Mouse (Mus musculus) limb, embryonic 10.5 days (tissue): ENCODE data around the gene Carm1. TPM values are rescaled to one million over a fixed set of nuclear protein-coding genes. Genes with fewer than 3 reads are reported as not detected.
A peak's percentile ranks its signal among the peaks of the same experiment; 100 is the strongest.
"Not testable (repeated sequence)": the region's sequence is repeated elsewhere in the genome, so short reads cannot be mapped to it uniquely, and the experiment has no call there.

Experiments used
- DNase-seq: peaks from one replicate; pipeline ENCODE4 v3.0.0-alpha.2; 2017; ENCODE audit warnings: low spot score
- H3K27ac ChIP-seq: fragments of 300-500 bp; sonication (generic); 2 replicates; pipeline ENCODE4 v1.5.1; 2016; ENCODE audit warnings: mild to moderate bottlenecking
- H3K27me3 ChIP-seq: fragments of 300-500 bp; sonication (generic); 2 replicates; pipeline ENCODE4 v1.6.1; 2016; ENCODE audit warnings: low read depth, mild to moderate bottlenecking; ENCODE audit not compliant: poor library complexity, severe bottlenecking
- H3K36me3 ChIP-seq: fragments of 300-500 bp; sonication (generic); 2 replicates; pipeline ENCODE4 v1.6.1; 2016; ENCODE audit warnings: mild to moderate bottlenecking, moderate library complexity
- H3K4me1 ChIP-seq: fragments of 300-500 bp; sonication (generic); 2 replicates; pipeline ENCODE4 v1.6.1; 2016
- H3K4me3 ChIP-seq: fragments of 300-500 bp; sonication (generic); 2 replicates; pipeline ENCODE4 v1.5.1; 2016; ENCODE audit warnings: mild to moderate bottlenecking, moderate library complexity
- H3K9me3 ChIP-seq: fragments of 300-500 bp; sonication (generic); replicated peaks from 2 replicates; pipeline ENCODE4 v1.6.1; 2016; ENCODE audit warnings: mild to moderate bottlenecking
- WGBS: fragments of 180-500 bp; shearing (Covaris S2); methylation state at CpG from one replicate; pipeline ENCODE4 v1.1.7; 2016; 5-methylcytosine and 5-hydroxymethylcytosine counted together
- polyA plus RNA-seq: library from polyadenylated mRNA; unstranded; fragments of >200 nt; fragmentation: Nextera tagmentation; extraction: Ambion mirVana; gene quantifications from 2 replicates; pipeline ENCODE4 v1.2.1, GENCODE M21; 2016

Gene Carm1
- polyA plus RNA-seq, 1 experiment from 2014 or later: 85.8 TPM

GRCm38 (mm10) chr9:21592703-21593121 lies 46.0 kb downstream of the Carm1 start, which contains the start of the genes Timm29 and Yipf2:
Timm29 (plus strand) TSS chr9:21592722.
Yipf2 (minus strand) TSS chr9:21592828.
- Histone ChIP-seq H3K4me3 (peak within 1 kb of the TSS; percentile 93), H3K36me3 (peaks cover 67% of the 10 kb centered on the region), H3K27ac (peak within 1 kb of the TSS; percentile 85), H3K4me1 (peaks cover 26% of the 10 kb centered on the region), H3K9me3 (no peaks in the 10 kb centered on the region), H3K27me3 (no peaks in the 10 kb centered on the region)
- under 1% methylated on average over 30 of the region's 30 CpGs for WGBS
- peak; percentile 93 for DNase-seq

DNA sequence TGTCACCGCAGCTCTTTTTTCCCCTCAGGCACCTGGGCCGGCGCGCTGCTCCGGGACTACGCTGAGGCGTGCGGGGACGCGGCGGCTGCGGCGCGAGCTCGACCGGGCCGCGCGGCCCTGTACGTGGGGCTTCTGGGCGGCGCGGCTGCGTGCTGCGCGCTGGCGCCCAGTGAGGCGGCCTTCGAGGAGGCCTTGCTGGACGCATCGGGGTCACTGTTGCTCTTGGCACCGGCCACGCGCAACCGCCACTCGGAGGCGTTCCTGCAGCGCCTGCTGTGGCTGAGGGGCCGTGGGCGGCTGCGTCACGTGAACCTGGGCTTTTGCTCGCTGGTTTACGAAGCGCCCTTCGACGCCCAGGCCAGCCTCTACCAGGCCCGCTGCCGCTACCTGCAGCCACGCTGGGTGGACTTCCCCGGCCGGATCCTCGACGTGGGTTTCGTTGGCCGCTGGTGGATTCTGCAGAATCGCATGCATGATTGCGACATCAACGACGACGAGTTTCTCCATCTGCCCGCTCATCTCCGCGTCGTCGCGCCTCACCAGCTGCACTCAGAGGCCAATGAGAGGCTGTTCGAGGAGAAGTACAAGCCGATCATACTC lies 46.5 kb downstream of the Carm1 start:
- no peak for DNase-seq
- Histone ChIP-seq H3K4me1 (peaks cover 26% of the 10 kb centered on the region), H3K27ac (peak overlapping the region; percentile 85), H3K9me3 (no peaks in the 10 kb centered on the region), H3K4me3 (peak overlapping the region; percentile 93), H3K36me3 (peaks cover 62% of the 10 kb centered on the region), H3K27me3 (no peaks in the 10 kb centered on the region)
- WGBS: 2% methylated on average over 69 of the region's 69 CpGs

DNA sequence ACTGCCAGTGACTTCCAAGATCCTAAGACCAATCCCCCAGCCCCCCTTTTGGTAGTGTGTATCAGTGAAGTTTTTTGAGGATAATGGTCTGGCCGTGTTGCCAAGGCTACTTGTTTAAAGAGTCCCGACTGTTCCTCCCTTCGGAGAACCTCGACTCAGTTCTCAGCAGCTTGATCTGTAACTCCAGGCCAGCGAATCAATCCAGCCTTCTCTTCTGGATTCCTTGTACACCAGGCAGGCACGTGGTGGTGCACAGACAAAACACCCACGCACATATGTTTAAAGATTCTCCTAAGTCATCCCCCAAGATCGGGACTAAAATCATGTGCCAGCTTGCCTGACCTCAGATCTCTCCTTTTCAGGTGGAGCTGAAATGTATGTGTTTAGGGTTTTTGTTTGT lies 47.7 kb downstream of the Carm1 start:
- not testable (repeated sequence) for H3K9me3 ChIP-seq, H3K27ac ChIP-seq, H3K27me3 ChIP-seq, DNase-seq
- H3K4me3 ChIP-seq: peak overlapping the region; percentile 93
- peaks cover 50% of the 10 kb centered on the region for H3K36me3 ChIP-seq
- peaks cover 26% of the 10 kb centered on the region for H3K4me1 ChIP-seq
- WGBS: 93% methylated on average over 8 of the region's 8 CpGs

GRCm38 (mm10) chr9:21594838-21595237 lies 48.1 kb downstream of the Carm1 start:
- WGBS: 90% methylated on average over 2 of the region's 2 CpGs

GRCm38 (mm10) chr9:21598198-21598597 lies 51.5 kb downstream of the Carm1 start:
- peaks cover 13% of the 10 kb centered on the region for H3K4me1 ChIP-seq
- no peak overlapping the region for H3K27ac ChIP-seq
- H3K9me3 ChIP-seq: no peaks in the 10 kb centered on the region
- H3K27me3 ChIP-seq: no peaks in the 10 kb centered on the region
- no peak for DNase-seq
- WGBS: 34% methylated on average over 2 of the region's 2 CpGs
- peaks cover 29% of the 10 kb centered on the region for H3K36me3 ChIP-seq
- H3K4me3 ChIP-seq: no peak overlapping the region

More at GRCm38 (mm10) chr9:21594838-21595237, 48.1 kb downstream of the Carm1 start:
- H3K9me3 ChIP-seq: no peaks in the 10 kb centered on the region
- H3K36me3 ChIP-seq: peaks cover 45% of the 10 kb centered on the region
- no peak overlapping the region for H3K27ac ChIP-seq
- no peaks in the 10 kb centered on the region for H3K27me3 ChIP-seq
- H3K4me1 ChIP-seq: peaks cover 26% of the 10 kb centered on the region
- H3K4me3 ChIP-seq: no peak overlapping the region
- no peak for DNase-seq

GRCm38 (mm10) chr9:21600186-21600585 lies 53.5 kb downstream of the Carm1 start:
- no peak overlapping the region for H3K27ac ChIP-seq
- no peak for DNase-seq
- H3K36me3 ChIP-seq: peaks cover 17% of the 10 kb centered on the region
- H3K27me3 ChIP-seq: no peaks in the 10 kb centered on the region
- H3K4me3 ChIP-seq: no peak overlapping the region
- H3K9me3 ChIP-seq: no peaks in the 10 kb centered on the region
- WGBS: 80% methylated on average over 3 of the region's 3 CpGs
- H3K4me1 ChIP-seq: peaks cover 6% of the 10 kb centered on the region

DNA sequence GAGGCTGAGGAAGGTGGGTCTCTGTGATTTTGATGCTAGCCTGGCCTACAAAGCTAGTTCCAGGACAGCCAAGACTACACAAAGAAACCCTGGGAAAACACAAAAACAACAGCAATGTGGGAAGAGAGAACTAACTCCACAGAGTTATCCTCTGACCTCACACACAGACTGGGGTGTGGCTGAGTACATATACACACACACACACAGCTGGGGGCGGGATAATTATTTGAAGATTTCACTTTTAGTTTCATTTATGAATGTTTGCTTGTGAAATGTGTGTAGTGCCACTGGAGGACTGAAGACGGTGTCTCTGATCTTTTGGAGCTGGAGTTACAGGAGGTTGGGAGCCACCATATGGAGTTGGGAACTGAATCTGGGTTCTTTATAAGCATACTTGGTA lies 54.4 kb downstream of the Carm1 start:
- Histone ChIP-seq H3K27ac (no peak overlapping the region), H3K4me1 (peaks cover 9% of the 10 kb centered on the region), H3K27me3 (no peaks in the 10 kb centered on the region), H3K9me3 (no peaks in the 10 kb centered on the region), H3K36me3 (peaks cover 9% of the 10 kb centered on the region), H3K4me3 (no peak overlapping the region)
- no peak for DNase-seq
- WGBS: 93% methylated on average over 2 of the region's 2 CpGs

DNA sequence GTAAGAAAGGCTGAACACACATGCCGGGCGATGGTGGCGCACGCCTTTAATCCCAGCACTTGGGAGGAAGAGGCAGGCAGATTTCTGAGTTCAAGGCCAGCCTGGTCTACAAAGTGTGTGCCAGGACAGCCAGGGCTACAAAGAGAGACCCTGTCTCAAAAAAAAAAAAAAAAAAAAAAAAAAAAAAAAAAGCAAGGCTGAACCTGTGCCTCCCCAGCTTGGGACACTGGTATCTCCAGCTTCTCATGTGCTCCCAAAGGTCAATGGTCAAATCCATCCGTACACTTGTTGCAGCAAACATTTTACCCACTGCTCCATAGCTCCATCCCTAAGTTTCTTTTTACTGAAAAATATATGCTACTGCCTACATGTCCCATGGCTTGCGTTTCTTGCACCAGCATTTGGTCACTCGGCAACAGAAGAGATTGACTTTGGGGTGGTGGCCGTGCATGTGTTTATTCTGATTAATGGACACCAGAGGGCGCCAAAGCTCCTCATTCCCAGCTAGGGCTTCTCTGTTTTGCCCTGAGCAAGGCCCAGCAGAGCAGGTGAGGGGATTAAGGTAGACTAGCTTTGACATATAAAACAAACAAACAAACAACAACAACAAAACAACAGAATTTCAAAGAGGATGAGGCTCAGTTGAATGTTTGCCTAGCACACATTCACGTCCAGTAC lies 55.2 kb downstream of the Carm1 start:
- no peaks in the 10 kb centered on the region for H3K27me3 ChIP-seq
- DNase-seq: peak; percentile 77
- peaks cover 9% of the 10 kb centered on the region for H3K4me1 ChIP-seq
- peaks cover 2% of the 10 kb centered on the region; the same call in 1 of the 2 replicates for H3K36me3 ChIP-seq
- H3K27ac ChIP-seq: no peak overlapping the region
- 46% methylated on average over 10 of the region's 10 CpGs for WGBS
- no peaks in the 10 kb centered on the region for H3K9me3 ChIP-seq
- no peak overlapping the region for H3K4me3 ChIP-seq

DNA sequence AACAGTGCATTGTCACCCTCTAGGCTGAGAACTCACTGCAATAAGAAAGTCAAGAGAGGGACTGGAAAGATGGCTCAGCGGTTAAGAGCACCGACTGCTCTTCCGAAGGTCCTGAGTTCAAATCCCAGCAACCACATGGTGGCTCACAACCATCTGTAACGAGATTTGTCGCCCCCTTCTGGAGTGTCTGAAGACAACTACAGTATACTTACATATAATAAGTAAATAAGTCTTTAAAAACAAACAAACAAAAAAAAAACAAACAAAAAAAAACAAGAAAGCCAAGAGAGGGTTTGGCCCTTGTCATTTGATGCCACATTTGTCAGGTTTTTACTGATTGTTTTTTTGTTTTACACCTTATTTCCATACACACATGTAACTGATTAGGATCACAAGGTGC lies 57.4 kb downstream of the Carm1 start:
- Histone ChIP-seq H3K27ac (no peak overlapping the region), H3K9me3 (no peaks in the 10 kb centered on the region), H3K36me3 (no peaks in the 10 kb centered on the region), H3K4me1 (peaks cover 9% of the 10 kb centered on the region), H3K27me3 (no peaks in the 10 kb centered on the region), H3K4me3 (no peak overlapping the region)
- DNase-seq: no peak
- 78% methylated on average over 5 of the region's 5 CpGs for WGBS

- Histone ChIP-seq H3K27me3 (no peaks in the 10 kb centered on the region), H3K36me3 (no peaks in the 10 kb centered on the region), H3K4me1 (peaks cover 9% of the 10 kb centered on the region), H3K27ac (no peak overlapping the region), H3K4me3 (no peak overlapping the region), H3K9me3 (no peaks in the 10 kb centered on the region)
- 77% methylated on average over 5 of the region's 5 CpGs for WGBS
- no peak for DNase-seq
Observed at GRCm38 (mm10) chr9:21605865-21606264, 59.2 kb downstream of the Carm1 start.

DNA sequence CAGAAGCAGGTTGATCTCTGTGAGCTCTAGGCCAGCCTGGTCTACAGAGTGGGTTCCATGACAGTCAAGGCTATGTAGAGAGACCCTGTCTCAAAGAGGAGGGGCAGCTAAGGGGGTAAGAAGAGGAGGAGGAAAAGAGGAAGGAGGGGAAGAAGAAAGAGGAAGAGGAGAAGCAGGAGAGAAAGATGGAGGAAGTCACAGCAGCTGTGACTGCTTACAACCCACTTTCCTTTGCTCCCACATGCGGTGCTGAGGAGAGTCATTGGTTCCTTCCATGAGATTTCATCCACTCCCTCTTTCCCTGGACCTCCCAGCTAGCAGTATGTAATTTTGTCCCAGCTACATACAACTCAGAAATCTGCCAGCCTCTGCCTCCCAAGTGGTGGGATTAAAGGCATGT lies 60.0 kb downstream of the Carm1 start:
- 93% methylated on average over 1 of the region's 1 CpGs for WGBS
- DNase-seq: no peak
- H3K9me3 ChIP-seq: no peaks in the 10 kb centered on the region

GRCm38 (mm10) chr9:21609861-21610260 lies 63.2 kb downstream of the Carm1 start:
- no peak for DNase-seq
- Histone ChIP-seq H3K4me1 (0 out of 2 replicates have a peak, but pooled peaks cover 2% of the 10 kb centered on the region), H3K27me3 (no peaks in the 10 kb centered on the region), H3K36me3 (no peaks in the 10 kb centered on the region), H3K9me3 (no peaks in the 10 kb centered on the region), H3K4me3 (no peak overlapping the region), H3K27ac (no peak overlapping the region)
- 84% methylated on average over 1 of the region's 1 CpGs for WGBS

More for the DNA sequence above, 60.0 kb downstream of the Carm1 start:
- Histone ChIP-seq H3K4me3 (no peak overlapping the region), H3K36me3 (no peaks in the 10 kb centered on the region), H3K27me3 (no peaks in the 10 kb centered on the region), H3K27ac (no peak overlapping the region), H3K4me1 (peaks cover 9% of the 10 kb centered on the region)

DNA sequence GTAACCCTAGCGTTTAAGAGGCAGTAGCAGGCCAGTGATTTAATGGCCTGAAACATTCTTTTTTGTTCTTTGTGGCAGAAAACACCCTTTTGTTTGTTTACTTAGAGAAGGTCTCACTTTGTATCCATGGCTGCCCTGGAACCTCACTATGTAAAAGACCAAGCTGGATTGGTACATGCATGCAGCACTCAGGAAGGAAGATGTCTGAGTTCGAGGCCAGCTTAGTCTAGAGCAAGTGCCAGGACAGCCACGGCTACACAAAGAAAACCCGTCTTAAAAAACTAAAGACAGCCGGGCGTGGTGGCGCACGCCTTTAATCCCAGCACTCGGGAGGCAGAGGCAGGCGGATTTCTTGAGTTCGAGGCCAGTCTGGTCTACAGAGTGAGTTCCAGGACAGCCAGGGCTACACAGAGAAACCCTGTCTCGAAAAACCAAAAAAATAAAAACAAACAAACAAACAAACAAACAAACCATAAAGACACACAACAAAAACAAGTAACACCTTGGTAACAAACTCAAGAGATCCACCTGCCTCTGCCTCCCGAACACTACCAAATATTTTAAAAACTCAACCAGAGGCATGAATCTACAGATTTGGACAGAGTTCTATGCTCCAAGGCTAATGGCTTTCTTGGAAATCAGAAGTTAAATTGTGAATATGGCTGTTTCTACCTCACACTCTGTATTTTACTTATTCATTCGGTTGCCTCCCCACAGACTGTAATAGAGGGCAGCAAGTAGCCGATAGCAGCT lies 68.3 kb downstream of the Carm1 start:
- H3K36me3 ChIP-seq: peaks cover 26% of the 10 kb centered on the region
- WGBS: 79% methylated on average over 15 of the region's 15 CpGs
- peak overlapping the region; percentile 76 for H3K4me3 ChIP-seq
- DNase-seq: no peak
- H3K27ac ChIP-seq: peak overlapping the region; percentile 99
- peaks cover 9% of the 10 kb centered on the region for H3K4me1 ChIP-seq
- no peaks in the 10 kb centered on the region for H3K9me3 ChIP-seq
- H3K27me3 ChIP-seq: no peaks in the 10 kb centered on the region
